Mouse (Mus musculus): ENCODE data around the gene Tmem109. TPM values are rescaled to one million over a fixed set of nuclear protein-coding genes. Genes with fewer than 3 reads are reported as not detected.

Gene Tmem109
- polyA plus RNA-seq, 1 experiment from 2014 or later, result 93.2 TPM

DNA sequence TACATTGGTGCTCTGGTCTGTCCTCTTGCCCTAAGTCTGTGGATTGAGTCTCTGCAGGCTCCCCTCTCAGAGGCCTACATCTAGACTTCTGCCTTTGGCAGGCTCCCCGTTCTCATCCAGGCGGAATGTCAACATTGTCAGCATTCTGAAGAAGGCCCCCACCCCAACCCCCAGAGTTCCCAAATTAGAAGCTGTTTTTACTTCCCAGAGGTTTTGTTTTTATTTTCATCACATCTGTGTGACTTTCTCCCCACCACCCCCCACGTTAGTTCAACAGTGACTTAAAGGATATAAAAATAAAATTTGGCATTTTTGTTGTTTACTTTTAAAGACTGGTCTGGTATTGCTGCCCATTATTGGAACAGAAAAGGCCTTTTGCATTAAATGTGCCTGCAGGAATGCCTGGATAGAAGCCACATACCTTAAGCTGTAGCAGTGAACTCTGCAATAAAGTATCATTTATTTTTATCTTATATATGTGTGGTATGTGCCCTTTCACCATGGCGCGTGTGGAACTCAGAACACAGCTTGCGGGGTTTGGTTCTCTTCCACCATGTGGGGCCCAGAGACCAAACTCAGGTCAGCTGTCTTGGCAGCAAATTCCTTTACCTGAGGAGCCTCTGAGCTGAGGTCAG is 27.4 kb upstream of the Tmem109 start:
- peaks cover 13% of the 10 kb centered on the region for H3K36me3 ChIP-seq
- WGBS, result 21% methylated on average over 6 of the region's 6 CpGs
- peaks cover 58% of the 10 kb centered on the region for H3K4me1 ChIP-seq (replicated peaks)
- no peak overlapping the region for H3K9ac ChIP-seq
- H3K4me2 ChIP-seq, result peak overlapping the region; percentile 10; the same call in 1 of the 2 replicates
- H3K27ac ChIP-seq, result peak overlapping the region; percentile 92
- no peak overlapping the region for H3K4me3 ChIP-seq
- no peaks in the 10 kb centered on the region for H3K9me3 ChIP-seq (replicated peaks)
- peak; percentile 71 for ATAC-seq (replicated peaks; ENCODE audit: insufficient number of reproducible peaks, insufficient read depth, low FRiP score, low read depth)
- no peaks in the 10 kb centered on the region for H3K27me3 ChIP-seq

DNA sequence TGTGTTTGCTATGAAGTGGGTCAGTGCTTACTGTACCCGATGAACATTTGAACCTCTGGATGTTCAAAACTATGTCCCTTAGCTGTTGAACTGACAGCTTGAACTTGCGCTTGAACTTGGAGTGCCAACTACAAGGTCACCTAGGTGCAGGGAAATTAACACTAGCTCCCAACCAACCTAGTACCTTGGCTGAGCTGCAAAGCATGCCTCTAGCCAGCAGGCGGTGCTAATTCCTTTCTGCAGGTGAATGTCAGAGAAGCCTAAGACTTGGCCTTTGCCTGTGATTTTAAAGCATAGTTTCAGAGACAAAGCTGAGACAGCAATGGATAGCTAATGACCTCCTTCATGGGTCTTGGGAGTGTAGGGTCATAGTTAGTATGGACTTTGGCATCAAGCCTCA is 26.1 kb upstream of the Tmem109 start:
- H3K4me1 ChIP-seq (replicated peaks), result peaks cover 57% of the 10 kb centered on the region
- H3K36me3 ChIP-seq, result peaks cover 26% of the 10 kb centered on the region
- 41% methylated on average over 3 of the region's 3 CpGs for WGBS
- no peak overlapping the region for H3K9ac ChIP-seq
- no peak for ATAC-seq (replicated peaks; ENCODE audit: insufficient number of reproducible peaks, insufficient read depth, low FRiP score, low read depth)
- no peak overlapping the region for H3K4me3 ChIP-seq
- no peaks in the 10 kb centered on the region for H3K27me3 ChIP-seq
- H3K4me2 ChIP-seq, result no peak overlapping the region
- peak overlapping the region; percentile 92 for H3K27ac ChIP-seq
- no peaks in the 10 kb centered on the region for H3K9me3 ChIP-seq (replicated peaks)

DNA sequence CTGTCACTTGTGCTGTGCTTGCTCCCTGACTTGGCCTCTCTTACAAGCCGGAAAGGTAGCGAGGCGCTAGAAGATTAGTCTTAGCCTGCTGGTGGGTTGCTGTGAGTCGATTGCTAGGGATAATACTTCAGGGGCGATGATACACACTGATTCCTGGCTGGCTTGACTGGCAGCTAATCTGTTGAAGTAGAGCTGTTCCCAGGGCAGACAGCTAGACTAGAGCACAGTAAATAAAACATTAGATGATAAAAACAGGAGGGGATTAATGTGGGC is 23.9 kb upstream of the Tmem109 start:
- peaks cover 44% of the 10 kb centered on the region for H3K36me3 ChIP-seq
- H3K27me3 ChIP-seq, result no peaks in the 10 kb centered on the region
- peak overlapping the region; percentile 92 for H3K27ac ChIP-seq
- 25% methylated on average over 5 of the region's 5 CpGs for WGBS
- no peaks in the 10 kb centered on the region for H3K9me3 ChIP-seq (replicated peaks)
- no peak for ATAC-seq (replicated peaks; ENCODE audit: insufficient number of reproducible peaks, insufficient read depth, low FRiP score, low read depth)
- H3K9ac ChIP-seq, result 0 out of 2 replicates have a peak overlapping the region, but pooled peaks have one; percentile 13
- H3K4me2 ChIP-seq, result peak overlapping the region; percentile 19; the same call in 1 of the 2 replicates
- H3K4me3 ChIP-seq, result no peak overlapping the region
- peaks cover 55% of the 10 kb centered on the region for H3K4me1 ChIP-seq (replicated peaks)

DNA sequence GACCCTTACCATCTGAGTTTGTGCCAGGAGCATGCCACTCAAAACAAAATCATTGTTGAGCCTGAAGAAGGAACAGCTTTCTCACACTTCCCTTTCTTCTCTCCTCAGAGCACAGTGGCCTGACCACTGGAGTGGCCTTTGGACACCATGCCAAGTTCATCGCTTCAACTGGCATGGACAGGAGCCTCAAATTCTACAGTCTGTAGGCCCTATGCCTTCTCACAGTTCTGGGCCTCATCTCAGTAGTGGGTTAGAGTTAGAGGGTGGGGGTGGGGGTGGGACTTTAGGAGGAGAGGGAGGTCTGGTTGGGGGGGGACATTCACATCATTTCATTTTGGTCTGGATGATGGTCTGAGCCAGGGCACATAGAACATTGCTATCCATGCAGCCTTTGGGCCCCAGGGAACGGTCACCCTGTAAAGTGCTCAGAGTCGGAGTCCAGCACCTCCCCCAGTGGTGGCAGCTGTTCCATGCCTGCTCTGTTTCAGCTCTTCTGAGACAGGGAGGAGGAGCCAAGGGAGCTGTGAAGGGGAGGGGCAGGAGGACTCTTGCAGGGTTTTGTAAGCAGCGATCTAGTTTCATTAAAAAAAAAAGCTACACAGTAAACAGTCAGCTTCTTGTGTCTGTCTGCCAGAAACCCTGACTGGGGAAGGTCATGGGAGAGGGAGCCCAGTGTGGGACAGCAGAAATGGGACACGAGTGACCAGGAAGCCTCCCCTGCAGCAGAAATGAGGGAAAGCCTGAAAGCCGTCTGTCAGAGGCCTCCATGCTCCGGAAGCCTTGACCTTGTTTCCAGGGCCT is 23.3 kb upstream of the Tmem109 start:
- peaks cover 61% of the 10 kb centered on the region for H3K4me1 ChIP-seq (replicated peaks)
- 27% methylated on average over 7 of the region's 7 CpGs for WGBS
- peak; percentile 72 for ATAC-seq (replicated peaks; ENCODE audit: insufficient number of reproducible peaks, insufficient read depth, low FRiP score, low read depth)
- peak overlapping the region; percentile 92 for H3K27ac ChIP-seq
- no peak overlapping the region for H3K4me3 ChIP-seq
- H3K4me2 ChIP-seq, result peak overlapping the region; percentile 19; the same call in 1 of the 2 replicates
- peak overlapping the region; percentile 13; the same call in 1 of the 2 replicates for H3K9ac ChIP-seq
- no peaks in the 10 kb centered on the region for H3K27me3 ChIP-seq
- no peaks in the 10 kb centered on the region for H3K9me3 ChIP-seq (replicated peaks)
- peaks cover 49% of the 10 kb centered on the region for H3K36me3 ChIP-seq

DNA sequence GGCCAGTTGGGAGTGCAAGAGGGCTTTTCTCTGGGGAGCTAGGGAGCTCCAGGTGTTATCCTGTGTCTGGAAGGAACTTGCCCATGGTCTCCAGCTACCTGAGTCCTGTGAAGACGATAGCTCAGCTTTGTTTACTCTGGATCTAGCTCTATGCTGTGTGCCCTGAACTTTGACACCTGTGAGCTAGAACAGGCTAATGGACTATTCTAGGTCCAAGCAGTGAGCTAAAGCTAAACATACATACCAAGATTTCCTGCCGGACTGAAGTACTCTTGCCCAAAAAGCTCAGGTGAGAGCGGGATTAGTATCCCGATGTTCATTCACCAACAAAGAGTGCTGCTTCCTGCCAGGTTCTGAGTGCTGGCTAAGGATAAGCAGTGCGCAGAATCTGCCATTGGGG is 22.7 kb upstream of the Tmem109 start:
- no peak for ATAC-seq (replicated peaks; ENCODE audit: insufficient number of reproducible peaks, insufficient read depth, low FRiP score, low read depth)
- no peak overlapping the region for H3K4me2 ChIP-seq
- no peaks in the 10 kb centered on the region for H3K9me3 ChIP-seq (replicated peaks)
- peak overlapping the region; percentile 92 for H3K27ac ChIP-seq
- H3K4me1 ChIP-seq (replicated peaks), result peaks cover 59% of the 10 kb centered on the region
- peak overlapping the region; percentile 6; the same call in 1 of the 2 replicates for H3K9ac ChIP-seq
- 70% methylated on average over 5 of the region's 5 CpGs for WGBS
- H3K27me3 ChIP-seq, result no peaks in the 10 kb centered on the region
- no peak overlapping the region for H3K4me3 ChIP-seq
- peaks cover 55% of the 10 kb centered on the region for H3K36me3 ChIP-seq

DNA sequence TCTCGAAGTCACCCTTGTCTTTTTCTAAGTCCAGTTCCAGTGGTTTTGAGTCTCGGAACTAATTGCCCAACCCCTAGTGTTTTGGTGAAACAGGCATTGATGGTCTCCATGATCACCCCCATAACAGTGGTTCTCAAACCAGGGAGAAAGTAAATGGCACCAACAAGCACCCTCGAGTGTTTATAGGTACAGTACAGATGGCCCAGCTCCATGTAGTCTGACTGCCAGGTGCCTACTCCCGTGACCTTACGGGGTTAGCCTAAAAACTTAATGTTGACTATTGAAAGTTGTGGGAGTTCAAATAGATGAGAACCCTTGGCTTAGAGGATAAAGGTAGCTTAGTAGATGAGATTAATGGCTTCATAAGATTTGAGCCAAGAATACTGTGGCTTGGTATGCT is 19.2 kb upstream of the Tmem109 start:
- 89% methylated on average over 5 of the region's 5 CpGs for WGBS
- Histone ChIP-seq H3K9ac (no peak overlapping the region), H3K36me3 (peaks cover 69% of the 10 kb centered on the region), H3K27ac (no peak overlapping the region), H3K4me3 (no peak overlapping the region), H3K4me2 (no peak overlapping the region), H3K9me3 (replicated peaks) (no peaks in the 10 kb centered on the region), H3K27me3 (no peaks in the 10 kb centered on the region), H3K4me1 (replicated peaks) (peaks cover 45% of the 10 kb centered on the region)
- no peak for ATAC-seq (replicated peaks; ENCODE audit: insufficient number of reproducible peaks, insufficient read depth, low FRiP score, low read depth)

DNA sequence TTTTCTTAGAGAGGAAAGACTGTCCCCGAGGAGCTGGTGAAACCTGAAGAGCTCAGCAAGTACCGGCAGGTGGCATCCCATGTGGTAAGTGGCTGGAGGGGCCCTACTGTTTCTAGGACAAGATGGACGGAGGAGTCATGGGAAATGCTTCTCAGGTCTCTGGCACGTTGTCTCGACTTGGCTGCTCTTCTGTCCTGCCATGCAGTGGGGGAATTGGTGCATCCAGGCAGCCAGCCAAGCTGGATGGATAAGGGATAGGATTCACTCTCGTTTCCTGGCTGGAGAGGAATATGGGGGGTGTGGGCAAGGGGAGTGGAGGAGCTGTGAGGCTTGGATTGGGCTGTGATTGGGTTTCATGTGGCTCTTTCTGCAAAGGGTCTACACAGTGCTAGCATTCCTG is 18.5 kb upstream of the Tmem109 start:
- no peak overlapping the region for H3K4me3 ChIP-seq
- H3K4me2 ChIP-seq, result no peak overlapping the region
- H3K9me3 ChIP-seq (replicated peaks), result no peaks in the 10 kb centered on the region
- no peak overlapping the region for H3K9ac ChIP-seq
- 38% methylated on average over 6 of the region's 6 CpGs for WGBS
- no peaks in the 10 kb centered on the region for H3K27me3 ChIP-seq
- peaks cover 69% of the 10 kb centered on the region for H3K36me3 ChIP-seq
- peak overlapping the region; percentile 5 for H3K27ac ChIP-seq
- ATAC-seq (replicated peaks; ENCODE audit: insufficient number of reproducible peaks, insufficient read depth, low FRiP score, low read depth), result no peak
- peaks cover 37% of the 10 kb centered on the region for H3K4me1 ChIP-seq (replicated peaks)

DNA sequence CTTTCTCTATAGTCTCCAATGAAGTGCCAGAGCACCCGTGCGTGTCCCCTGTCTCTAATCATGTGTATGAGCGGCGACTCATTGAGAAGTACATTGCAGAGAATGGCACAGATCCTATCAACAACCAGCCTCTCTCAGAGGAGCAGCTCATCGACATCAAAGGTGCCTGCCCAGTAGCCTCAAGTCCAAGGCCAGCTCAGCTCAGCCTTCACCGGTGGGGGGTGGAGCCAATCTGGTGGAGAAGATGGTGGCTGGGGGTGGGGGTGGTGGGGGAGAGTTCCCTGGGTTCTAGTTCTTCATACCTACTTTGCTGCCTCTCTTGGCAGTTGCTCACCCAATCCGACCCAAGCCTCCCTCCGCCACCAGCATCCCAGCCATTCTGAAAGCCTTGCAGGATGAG is 15.7 kb upstream of the Tmem109 start:
- Histone ChIP-seq H3K4me2 (peak overlapping the region; percentile 79), H3K4me1 (replicated peaks) (peaks cover 24% of the 10 kb centered on the region), H3K27ac (peak overlapping the region; percentile 89; the same call in 1 of the 2 replicates), H3K27me3 (no peaks in the 10 kb centered on the region), H3K9ac (no peak overlapping the region), H3K36me3 (peaks cover 45% of the 10 kb centered on the region), H3K4me3 (peak overlapping the region; percentile 80; the same call in 1 of the 2 replicates), H3K9me3 (replicated peaks) (no peaks in the 10 kb centered on the region)
- 73% methylated on average over 8 of the region's 8 CpGs for WGBS
- no peak for ATAC-seq (replicated peaks; ENCODE audit: insufficient number of reproducible peaks, insufficient read depth, low FRiP score, low read depth)

DNA sequence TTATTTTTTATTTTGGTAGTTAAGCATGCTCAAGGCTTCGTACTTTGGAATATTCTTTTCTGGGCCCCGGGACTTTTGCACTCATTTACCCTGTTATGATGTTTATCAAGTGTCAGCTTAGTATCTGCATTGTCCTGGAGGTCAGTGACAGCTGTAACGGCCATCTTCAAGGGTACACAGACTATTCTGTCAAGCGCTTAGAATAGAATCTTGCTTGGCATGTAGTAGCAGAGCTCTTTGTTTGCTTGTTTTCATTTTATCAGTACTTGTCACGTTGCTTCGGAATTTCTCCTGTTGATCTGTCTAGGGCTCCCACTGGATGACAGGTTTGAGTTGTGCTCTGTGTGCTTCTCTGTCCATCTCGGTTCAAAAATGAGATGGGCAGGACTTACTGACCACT is 15.0 kb upstream of the Tmem109 start:
- WGBS, result 35% methylated on average over 7 of the region's 7 CpGs
- peaks cover 24% of the 10 kb centered on the region for H3K4me1 ChIP-seq (replicated peaks)
- H3K4me2 ChIP-seq, result peak overlapping the region; percentile 79
- H3K9me3 ChIP-seq (replicated peaks), result no peaks in the 10 kb centered on the region
- ATAC-seq (replicated peaks; ENCODE audit: insufficient number of reproducible peaks, insufficient read depth, low FRiP score, low read depth), result no peak
- peaks cover 38% of the 10 kb centered on the region for H3K36me3 ChIP-seq
- H3K9ac ChIP-seq, result peak overlapping the region; percentile 87
- peak overlapping the region; percentile 89 for H3K27ac ChIP-seq
- H3K4me3 ChIP-seq, result peak overlapping the region; percentile 80
- H3K27me3 ChIP-seq, result no peaks in the 10 kb centered on the region

DNA sequence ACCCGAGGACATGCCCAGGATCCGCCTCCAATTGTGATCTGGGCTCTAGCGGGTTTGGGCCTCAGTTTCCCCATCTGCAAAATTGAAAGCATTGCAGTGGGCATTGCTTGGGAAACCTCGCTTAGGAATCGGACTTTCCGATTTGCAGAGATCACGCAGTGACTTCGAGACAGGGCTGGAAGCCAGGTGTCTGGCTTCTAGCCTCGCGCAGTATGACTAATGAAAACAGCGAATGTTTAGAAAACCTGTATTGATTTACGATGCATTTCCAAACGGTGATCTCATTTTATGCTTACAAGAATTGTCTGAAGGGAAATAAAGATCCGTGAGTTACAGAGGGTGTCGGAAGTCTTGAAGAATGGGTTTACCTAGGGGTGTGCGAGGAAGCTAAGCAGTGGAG is 13.9 kb upstream of the Tmem109 start:
- H3K9ac ChIP-seq, result peak overlapping the region; percentile 87
- H3K9me3 ChIP-seq (replicated peaks), result no peaks in the 10 kb centered on the region
- ATAC-seq (replicated peaks; ENCODE audit: insufficient number of reproducible peaks, insufficient read depth, low FRiP score, low read depth), result no peak
- peak overlapping the region; percentile 79 for H3K4me2 ChIP-seq
- WGBS, result 1% methylated on average over 16 of the region's 16 CpGs
- peak overlapping the region; percentile 80 for H3K4me3 ChIP-seq
- peaks cover 31% of the 10 kb centered on the region for H3K36me3 ChIP-seq
- H3K27ac ChIP-seq, result peak overlapping the region; percentile 89
- peaks cover 23% of the 10 kb centered on the region for H3K4me1 ChIP-seq (replicated peaks)
- no peaks in the 10 kb centered on the region for H3K27me3 ChIP-seq

DNA sequence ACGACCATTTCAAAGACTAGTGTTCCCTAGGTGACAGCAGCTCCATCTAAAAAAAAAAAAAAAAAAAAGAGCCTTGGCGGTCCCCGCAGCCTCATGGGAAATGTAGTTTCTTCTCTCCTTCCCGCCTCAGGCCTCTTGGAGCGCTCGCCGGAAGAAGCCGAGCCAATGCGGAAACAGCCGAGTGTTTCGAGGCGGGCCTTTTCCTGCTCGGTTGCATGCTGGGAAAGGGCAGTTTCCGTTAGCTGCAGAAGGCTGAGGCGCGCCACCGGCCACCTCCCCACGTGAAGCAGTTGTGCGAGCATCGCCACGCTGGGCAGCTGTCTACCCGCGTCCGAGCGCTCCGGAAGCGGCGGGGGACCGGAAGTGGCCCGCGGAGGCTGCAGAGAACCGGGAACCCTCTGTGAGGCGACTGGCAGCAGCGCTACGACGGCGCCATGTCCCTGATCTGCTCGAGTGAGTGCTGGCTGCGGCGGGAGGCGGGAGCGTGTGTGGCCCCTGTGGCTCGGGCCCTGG is 13.3 kb upstream of the Tmem109 start, which contains the start of gene Prpf19:
Gene Prpf19, plus strand, starts transcription at position 216 of the 513 bp plus-strand sequence.
- Histone ChIP-seq H3K36me3 (peaks cover 25% of the 10 kb centered on the region), H3K9me3 (replicated peaks) (no peaks in the 10 kb centered on the region), H3K27ac (peak within 1 kb of the TSS; percentile 89), H3K4me2 (peak within 1 kb of the TSS; percentile 79), H3K9ac (peak within 1 kb of the TSS; percentile 87), H3K4me1 (replicated peaks) (peaks cover 17% of the 10 kb centered on the region), H3K4me3 (peak within 1 kb of the TSS; percentile 80), H3K27me3 (no peaks in the 10 kb centered on the region)
- WGBS, result under 1% methylated on average over 43 of the region's 43 CpGs
- peak; percentile 92 for ATAC-seq (replicated peaks; ENCODE audit: insufficient number of reproducible peaks, insufficient read depth, low FRiP score, low read depth)
